Comparison of ENCODE assay signal across 20 mouse cellular contexts in the genomic region with DNA sequence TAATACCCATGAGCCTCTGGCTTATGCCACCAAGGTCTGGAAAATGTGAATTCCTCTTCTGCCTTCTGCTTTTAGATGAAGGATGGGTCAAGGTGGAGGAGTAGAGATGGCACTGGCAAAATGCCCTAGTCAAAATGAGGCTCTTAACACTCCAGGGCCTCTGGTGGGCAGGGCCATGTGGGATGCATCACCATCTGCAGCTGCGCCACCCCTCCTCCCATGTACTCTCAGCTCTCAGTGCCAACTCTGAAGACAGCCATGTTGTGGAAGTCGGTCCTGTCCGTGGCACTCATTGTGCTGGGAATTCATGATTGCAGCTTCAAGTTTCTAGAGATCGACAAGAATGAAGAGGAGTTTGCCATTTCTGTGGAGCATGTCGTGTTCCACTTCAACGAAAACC. TPM values are rescaled to one million over a fixed set of nuclear protein-coding genes. Genes with fewer than 3 reads are reported as not detected.
"Had no signal": no experiment of that assay in that cellular context is flagged by ENCODE, and none has a peak within 500 bp of the region (broad histone marks: within the 10 kb centered on the region; RNA-seq: fewer than 3 reads in every experiment).

Gene Cst12, plus strand, starts transcription at position 220 of the 400 bp plus-strand sequence.

- H3K4me3 ChIP-seq: kidney, embryonic 15.5 days; limb, embryonic 13.5 days; midbrain, embryonic 13.5 days had no signal

- H3K27me3 ChIP-seq: kidney, embryonic 15.5 days; limb, embryonic 13.5 days; midbrain, embryonic 13.5 days had no signal

- H3K9me3 ChIP-seq: kidney, embryonic 15.5 days; limb, embryonic 13.5 days; midbrain, embryonic 13.5 days had no signal

- H3K36me3 ChIP-seq: kidney, embryonic 15.5 days; limb, embryonic 13.5 days; midbrain, embryonic 13.5 days had no signal

- H3K4me2 ChIP-seq: kidney, embryonic 15.5 days; limb, embryonic 13.5 days; midbrain, embryonic 13.5 days had no signal

- ATAC-seq: intestine, embryonic 16.5 days; midbrain, embryonic 13.5 days had no signal

- H3K27ac ChIP-seq: kidney, embryonic 15.5 days; limb, embryonic 13.5 days; liver, embryonic 14.5 days; midbrain, embryonic 13.5 days had no signal

- H3K9ac ChIP-seq: kidney, embryonic 15.5 days; limb, embryonic 13.5 days; liver, embryonic 14.5 days; midbrain, embryonic 13.5 days had no signal

- DNase-seq: kidney, adult 2 months; kidney, postnatal 14 days; left cerebral cortex, postnatal 4 days; lung, adult 18-20 months; lung, postnatal 36 days; thymus, adult 18-20 months; thymus, postnatal 14 days had no signal

- H3K4me1 ChIP-seq: kidney, embryonic 15.5 days; limb, embryonic 13.5 days; midbrain, embryonic 13.5 days had no signal

RNA-seq across cellular contexts. Expression of gene Cst12, which starts in this region (rescaled TPM):
- total RNA-seq: layer of hippocampus, postnatal 10 days; left cerebral cortex, postnatal 10 days; left cerebral cortex, postnatal 4 days; liver, adult 2 months; megakaryocyte progenitor cell, adult 5-6 weeks; midbrain, postnatal 0 days had no signal
- polyA plus RNA-seq: kidney, embryonic 15.5 days; large intestine, adult 2 months; limb, embryonic 13.5 days; liver, adult 2 months; liver, embryonic 14.5 days; lung, embryonic 16.5 days; midbrain, embryonic 13.5 days; midbrain, postnatal 0 days; neural tube, embryonic 14.5 days had no signal
